Mouse (Mus musculus): ENCODE data around the gene Gm20388. TPM values are rescaled to one million over a fixed set of nuclear protein-coding genes. Genes with fewer than 3 reads are reported as not detected.

The Gm20388 gene
- total RNA-seq, 1 experiment from 2014 or later: 19.5 TPM

DNA sequence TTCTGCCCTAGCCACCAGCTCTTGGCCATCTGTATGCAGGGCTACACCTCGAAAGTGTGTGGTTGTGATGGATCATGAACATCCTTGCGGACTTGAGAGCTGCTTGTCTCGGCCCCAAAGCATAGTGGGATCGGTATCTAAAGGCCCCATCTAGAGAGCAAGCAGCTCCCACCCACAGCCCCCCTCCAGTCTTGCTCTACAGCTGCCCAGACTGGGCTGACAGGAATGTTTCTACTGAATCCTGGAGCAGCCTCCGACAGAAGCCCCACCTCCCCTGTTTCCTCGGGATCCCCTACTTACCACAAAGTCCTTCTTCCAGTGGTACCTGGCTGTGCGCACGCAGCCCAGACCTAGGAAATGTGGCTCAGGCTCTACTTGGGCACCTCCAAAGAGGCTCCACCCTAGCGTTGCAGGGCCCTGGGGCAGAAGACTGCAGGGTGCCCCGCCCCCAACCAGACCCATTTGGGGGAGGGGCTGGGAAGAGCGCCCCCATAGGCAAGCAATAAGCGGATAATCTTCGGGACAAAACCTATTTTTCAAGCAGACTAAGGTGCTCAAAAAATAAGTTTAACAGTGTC, 3247.3 kb downstream of the Gm20388 start, which contains the start of gene Sult5a1:
TSS of gene Sult5a1 (minus strand) at position 428 of the 578 bp plus-strand sequence.

DNA sequence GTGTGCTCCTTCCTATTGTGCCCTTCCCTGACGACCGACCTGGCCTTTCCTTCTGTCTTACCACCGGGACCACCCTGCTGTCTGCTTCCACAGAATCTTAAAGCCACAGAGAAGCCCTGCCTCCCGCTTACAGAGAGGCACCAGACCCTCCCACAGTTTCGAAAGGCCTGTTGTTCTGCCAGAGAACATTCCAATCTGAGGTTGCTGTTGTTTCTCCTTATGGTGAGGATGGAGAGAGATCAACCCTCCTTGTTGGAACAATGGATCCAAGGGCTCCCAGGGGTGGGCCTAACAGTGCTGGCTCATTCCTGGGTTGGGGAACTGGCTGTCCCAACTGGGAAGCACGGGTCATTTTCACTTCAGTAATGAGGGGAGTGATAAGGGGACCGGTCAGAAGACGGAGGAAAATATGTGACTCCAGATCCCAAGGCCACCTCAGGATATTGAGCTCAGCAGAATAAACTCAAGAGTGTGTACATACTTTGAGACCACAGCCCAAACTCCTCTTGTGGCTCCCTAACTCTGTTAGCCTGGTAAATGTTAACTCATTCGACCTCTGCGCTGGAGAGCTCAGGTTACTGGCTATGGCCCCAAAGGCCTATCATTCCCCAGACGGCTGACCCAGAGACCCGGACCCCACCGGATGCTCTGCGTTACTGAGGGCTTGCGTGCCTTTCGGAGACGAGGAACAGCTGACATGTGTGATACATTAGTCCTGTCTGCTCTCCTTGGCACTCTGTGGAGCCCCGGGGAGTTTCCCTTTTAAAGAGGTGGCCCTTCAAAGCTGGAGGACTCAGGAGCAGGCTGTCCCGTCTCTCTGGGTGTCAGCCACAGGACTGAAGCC, 3275.1 kb downstream of the Gm20388 start, which contains the start of gene Dpep1:
TSS of gene Dpep1 (plus strand) at position 677 of the 844 bp plus-strand sequence.

DNA sequence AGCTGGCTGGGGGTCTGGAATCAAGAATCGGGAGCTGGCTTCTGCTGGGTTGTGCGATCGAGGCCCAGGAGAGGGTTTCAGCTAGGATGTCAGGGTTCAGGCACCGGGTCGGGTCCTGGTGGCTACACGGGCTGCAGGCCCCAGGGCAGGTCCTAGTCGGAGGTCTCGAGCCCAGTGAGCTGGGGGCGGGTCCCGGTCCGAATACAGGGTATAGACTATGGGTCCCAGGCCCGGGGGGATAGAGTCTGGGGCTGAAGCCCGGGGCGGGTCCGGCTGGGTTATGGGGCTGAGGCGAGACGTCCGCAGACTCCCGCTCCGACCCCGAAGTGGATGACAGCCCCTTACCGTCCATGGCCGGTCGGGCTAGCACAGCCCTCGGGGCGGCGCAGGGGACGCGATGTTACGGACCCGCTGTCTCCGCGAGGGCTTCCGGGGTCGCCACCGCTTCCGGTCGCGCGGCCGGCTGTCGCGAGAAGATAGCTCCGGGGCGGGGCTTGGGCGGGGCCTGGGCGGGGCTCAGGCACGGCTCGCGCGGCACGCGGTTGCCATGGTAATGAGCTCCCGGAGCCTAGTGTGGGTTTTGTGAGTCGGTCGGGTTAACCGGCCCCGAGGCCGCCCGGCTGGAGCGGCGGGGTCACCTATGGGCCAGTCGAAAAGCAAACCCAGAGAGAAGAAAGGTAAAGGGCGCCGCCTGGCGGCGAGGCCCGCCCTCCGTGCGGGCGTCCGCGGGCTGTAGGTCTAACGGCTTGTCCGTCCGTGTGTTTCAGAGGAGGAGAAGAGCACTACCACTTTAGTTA, 3301.9 kb downstream of the Gm20388 start, which contains the start of the genes Chmp1a and Spata33:
TSS of gene Chmp1a (minus strand) at position 443 of the 797 bp plus-strand sequence.
TSS of gene Spata33 (plus strand) at position 512 of the 797 bp plus-strand sequence.

DNA sequence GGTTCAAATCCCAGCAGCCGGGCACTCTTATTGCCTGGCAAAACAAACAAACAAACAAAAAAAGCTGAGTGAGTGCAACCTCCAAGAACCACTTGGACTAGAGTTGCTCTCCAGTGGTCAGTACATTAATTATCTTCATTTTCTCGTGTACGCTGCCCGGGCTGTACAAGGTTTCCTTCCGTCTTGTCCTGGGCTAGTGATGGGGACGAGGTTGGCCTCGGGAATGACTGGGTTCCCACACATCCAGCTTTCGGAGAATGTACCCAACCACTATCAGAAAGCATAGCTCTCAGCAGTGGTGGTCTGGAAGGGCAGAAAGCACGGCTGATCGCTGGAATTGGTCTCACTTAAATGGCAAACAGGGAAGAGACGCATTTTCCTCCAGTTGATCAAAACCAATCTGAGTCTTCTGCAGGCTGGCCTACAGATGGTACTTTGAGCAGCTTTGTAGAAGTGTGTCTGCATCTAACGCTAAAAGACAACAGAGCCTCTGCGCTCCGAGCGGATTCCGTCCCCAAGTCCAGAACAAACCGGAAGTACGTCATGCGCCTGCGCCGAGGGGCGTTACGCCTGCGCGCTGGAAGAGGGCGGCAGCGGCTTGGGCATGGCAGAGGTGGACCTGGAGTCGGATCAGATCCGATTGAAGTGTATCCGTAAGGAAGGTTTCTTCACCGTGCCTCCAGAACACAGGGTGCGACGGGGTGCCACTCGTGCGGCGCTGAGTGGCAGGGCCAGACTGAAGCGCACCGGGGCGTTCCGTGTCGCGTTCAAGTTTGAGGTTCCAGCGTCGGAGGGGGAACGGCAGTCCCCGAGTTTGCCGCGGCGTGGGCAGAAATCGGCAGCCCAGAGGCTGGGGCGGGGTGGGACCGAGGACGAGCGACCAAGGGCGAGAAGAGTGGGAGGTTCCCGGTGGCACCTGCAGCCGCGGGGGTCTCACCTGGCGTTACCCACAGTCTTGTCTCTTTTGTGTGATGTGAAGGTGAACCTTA, 3313.9 kb downstream of the Gm20388 start, which contains the start of gene Cdk10:
TSS of gene Cdk10 (plus strand) at position 565 of the 989 bp plus-strand sequence.

DNA sequence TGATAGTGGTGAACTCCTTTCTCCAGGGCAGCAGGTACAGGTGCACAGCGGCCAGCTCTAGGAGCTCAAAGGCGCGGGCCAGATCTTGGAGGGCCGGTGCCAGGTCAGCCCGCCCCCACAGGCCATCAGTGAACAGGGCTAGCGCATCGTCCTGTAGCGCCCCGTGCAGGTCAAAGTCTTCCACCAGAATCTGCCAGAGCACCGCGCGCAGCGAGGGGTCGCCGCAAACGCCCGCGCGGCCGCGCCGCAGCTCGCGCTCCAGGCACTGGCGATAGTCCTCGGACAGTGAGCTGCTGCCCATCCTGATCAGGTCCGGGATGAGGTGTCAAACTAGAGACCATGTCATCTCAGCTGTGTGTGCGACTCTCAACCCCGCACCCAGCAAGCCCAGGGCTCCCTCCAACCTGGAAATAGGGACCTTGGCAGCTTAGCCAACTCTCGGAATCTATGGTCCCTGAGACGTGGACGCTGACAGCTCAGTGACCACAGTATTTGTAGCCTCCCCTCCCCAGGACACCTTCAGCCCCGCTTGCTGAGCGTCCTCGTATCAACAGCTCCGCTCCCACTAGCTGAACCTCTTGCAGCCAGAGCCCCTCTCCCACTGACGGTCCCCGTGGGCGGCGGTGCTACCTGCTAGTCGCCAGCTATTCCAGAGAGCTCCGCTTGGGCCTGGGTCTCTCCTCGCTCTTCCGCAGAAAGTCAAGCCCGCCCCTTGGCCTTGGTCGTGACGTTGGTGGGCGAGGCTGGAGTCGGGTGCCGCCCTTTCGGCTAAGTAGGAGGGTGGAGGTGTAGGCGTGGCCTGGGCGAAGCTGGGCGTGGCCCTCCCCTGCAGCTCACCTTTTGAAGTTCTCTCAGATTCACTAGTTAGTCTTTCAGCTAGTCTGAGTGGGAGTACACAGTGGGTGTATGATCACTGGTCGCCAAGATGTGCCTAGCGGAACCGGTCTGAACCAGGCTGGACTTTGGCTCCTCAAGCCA, 3325.2 kb downstream of the Gm20388 start, which contains the start of gene Spata2l:
TSS of gene Spata2l (minus strand) at position 714 of the 978 bp plus-strand sequence.

DNA sequence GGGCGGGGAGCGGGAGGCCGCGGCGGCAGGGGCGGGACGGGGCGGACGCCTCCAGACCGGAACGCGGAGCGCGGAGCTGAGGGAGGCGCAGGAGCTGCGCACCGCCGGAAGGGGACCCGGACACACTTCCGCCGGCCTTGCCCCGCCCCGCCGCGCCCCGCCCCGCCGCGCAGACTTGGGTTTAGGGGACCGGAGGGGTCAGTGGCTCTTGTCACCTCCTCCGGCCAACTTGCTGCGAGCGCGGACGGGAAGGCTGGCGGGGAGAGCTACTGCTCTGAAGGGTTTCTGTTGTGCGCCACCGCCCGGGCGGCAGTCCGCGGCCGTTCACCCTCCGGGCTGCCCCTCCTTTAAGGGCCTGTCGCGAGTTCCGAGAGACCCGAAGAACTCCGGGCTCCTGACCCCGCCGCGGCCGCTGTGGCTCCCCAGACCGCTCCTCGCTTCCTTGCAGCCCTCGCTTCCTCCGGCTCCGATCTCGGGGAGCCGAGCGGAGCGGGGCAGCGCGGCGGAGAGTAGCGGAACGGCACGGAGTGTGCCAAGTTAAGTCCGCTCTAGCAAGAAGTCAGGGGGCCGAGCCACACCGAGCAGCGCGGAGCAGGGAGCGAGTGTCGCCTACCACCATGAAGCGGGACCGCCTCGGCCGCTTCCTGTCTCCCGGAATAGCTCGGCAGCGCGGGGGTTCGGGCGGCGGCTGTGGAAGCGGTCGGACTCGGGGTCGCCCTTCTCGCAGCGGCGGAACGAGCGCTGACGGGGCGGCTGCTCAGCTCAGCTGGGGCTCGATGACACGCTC, 3343.7 kb downstream of the Gm20388 start, which contains the start of the genes Zfp276 and Vps9d1:
TSS of gene Zfp276 (plus strand) at position 97 of the 787 bp plus-strand sequence.
TSS of gene Vps9d1 (minus strand) at position 250 of the 787 bp plus-strand sequence.

DNA sequence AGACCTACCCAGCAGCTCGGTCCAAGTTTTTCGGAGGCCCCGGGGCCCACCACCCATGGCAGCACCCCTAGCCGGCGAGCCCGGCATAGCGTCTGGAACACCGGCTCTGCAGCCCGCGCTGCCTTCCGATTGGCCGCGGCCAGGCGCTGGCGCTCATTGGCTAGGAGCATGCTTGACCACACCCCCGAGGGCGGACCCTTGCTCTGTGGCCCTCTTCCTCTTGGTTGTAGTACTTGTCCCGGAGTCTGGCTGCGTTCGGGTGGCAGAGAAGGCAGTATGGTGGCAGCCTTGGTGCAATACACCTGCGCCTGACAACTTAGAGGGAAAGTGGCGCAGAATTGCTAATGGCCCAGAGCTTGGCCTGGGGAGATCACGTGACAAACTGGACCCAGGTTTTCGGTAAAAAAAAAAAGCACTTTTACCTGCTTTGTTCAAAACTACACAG, 3407.8 kb downstream of the Gm20388 start, which contains the start of gene Fanca:
TSS of gene Fanca (minus strand) at position 110 of the 445 bp plus-strand sequence.

DNA sequence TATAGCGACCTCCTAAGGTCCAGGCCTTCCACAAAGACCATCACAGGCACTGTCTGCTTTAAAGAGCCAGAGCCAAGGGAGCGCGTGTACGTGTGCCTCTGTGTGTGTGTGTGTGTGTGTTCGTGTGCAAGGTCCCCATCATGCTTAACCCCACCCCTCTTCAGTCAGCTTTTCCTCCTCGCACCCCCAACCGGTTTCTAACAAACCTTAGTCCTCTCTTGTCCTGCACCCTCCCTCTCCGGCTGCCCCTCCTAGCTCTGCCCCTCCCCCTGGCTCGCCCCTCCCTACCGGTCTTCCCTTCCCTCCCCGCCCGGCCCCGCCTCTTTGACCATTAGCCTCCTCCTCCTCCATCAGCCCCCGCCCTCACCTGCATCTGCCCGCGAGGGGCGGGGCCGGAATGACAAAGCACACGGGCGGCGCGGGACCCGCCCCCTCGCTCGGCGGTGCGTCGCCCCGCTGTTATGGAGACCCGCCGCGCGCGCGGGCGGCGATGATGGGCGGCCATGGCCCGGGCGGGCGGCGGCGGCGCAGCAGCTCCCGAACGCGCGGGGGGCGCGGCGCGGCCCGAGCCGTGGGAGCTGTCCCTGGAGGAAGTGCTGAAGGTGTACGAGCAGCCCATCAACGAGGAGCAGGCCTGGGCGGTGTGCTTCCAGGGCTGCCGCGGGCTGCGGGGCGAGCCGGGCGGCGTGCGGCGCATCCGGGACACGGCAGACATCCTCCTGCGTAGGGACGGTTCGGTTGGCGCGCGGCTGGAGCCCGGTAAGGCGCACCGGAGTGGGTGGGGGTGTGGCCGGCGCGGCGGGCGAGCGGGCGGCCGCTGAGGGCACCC, 3421.8 kb downstream of the Gm20388 start, which contains the start of gene Spire2:
TSS of gene Spire2 (plus strand) at position 452 of the 829 bp plus-strand sequence.

DNA sequence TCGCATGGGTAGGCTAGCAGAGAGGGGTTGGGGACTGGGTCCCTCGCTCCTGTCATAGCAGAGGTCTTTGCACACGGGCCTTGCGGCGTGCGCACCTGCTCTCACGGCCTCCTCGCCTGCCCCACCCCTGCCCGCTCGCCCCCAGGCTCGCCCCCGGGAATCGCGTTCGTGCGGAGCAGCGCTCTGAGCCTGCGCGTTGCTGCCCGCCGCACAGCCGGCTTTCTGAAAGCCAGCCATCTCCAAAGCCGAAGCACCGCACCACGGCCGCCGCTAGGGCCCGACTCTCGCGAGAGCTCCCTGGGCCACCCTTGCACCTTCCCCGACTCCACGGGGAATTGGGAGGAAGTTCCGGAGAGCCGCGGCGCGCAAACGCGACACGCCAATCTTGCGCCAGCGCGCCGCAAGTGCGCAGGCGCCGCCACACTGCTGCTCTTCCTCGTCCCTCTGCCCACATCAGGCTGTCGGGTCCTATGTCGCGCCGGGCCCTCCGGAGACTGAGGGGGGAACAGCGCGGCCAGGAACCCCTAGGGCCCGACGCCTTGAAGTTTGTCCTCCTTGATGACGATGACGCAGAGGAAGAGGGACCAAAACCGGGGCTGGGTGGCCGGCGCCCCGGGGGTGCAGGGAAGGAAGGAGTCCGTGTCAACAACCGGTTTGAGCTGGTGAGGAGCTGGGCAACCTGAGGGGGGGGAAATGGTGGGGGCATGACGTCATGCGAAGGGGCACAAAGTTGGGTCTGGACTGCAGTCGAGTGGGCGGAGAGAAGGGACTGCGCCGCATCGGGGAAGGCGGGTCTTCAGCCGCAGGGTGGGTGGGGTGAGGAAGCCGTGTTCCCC, 3463.0 kb downstream of the Gm20388 start, which contains the start of gene Tcf25:
TSS of gene Tcf25 (plus strand) at position 351 of the 836 bp plus-strand sequence.

DNA sequence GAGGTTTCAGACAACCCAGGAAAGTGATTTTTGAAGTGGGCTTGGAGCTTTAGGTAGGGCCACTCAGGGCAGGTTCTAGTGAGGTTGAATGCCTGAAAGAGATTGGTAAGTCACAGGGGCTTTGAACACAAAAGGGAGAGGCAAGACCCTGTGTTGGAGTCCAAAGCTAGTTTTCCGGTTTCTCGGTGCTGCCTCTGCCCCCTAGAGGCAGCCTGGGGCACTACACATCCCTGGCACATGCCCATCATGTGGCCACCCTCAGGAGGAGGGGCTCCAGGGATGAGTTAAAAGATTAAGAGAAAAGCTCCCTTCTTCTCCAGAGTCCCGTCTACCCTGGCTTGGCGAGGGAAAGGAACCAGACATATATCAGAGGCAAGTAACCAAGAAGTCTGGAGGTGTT, 3496.1 kb downstream of the Gm20388 start, which contains the start of gene Mc1r:
TSS of gene Mc1r (plus strand) at position 322 of the 400 bp plus-strand sequence.

DNA sequence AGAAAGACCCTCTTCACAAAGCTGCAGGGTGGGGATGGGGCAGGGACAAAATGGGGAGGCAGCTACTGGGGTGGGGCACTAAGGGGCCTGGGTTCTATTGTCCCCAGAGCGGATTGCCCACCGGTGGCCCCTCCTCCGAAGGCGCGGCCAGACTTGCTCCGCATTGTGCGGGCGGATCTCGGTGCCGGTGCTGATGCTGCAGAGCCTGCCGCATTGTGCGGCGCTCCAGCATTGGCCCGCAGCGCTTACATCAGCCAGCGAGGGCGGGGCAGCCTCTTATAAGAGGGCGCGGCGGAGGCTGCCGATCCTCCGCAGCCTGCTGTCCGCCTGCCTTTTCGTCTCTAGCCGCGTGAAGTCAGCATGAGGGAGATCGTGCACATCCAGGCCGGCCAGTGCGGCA, 3500.6 kb downstream of the Gm20388 start, which contains the start of gene Tubb3:
TSS of gene Tubb3 (plus strand) at position 179 of the 400 bp plus-strand sequence.

DNA sequence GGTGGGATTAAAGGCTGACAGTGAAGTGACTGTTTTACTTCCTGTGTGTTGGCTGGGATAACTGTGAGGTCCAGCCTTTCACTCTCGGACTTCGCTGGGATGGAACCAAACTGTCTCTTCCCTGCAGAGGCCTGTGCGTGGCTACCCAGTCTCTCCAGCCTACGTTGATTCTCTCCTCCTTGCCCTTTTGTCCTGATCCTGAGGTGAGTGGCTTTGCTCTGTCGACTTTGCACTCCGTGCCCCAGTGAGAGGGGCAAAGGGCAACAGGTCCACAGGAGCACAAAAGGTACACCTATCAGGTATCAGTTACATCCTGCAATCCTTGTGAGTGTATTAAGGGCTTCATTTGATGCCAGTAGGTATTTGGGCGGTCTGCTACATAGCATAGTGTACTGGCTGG, 3512.8 kb downstream of the Gm20388 start, which contains the start of gene Def8:
TSS of gene Def8 (plus strand) at position 87 of the 400 bp plus-strand sequence.

DNA sequence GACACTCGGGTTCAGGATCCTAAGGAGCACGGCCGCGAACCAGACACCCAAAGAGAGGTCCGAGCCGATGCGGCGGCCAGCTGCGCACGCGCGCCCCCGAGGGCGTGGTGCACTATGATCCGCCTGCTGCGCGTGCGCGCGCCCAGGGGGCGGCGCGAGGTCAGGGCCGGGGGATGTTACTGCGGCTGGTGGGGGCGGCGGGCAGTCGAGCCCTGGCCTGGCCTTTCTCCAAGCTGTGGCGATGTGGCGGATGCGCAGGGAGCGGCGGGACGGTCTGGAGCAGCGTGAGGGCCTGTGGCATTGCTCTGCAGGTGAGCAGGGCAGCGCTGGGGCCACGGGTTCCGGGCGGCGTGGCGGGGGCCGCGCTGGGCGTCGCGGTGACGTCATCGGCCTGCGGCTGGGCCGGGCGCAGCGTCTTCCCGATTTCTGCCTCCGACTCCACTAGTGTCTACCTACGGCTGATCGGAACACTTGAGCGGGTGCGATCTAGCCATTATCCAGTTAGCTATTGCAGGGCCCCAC, 3567.2 kb downstream of the Gm20388 start, which contains the start of gene Afg3l1:
TSS of gene Afg3l1 (plus strand) at position 167 of the 522 bp plus-strand sequence.

DNA sequence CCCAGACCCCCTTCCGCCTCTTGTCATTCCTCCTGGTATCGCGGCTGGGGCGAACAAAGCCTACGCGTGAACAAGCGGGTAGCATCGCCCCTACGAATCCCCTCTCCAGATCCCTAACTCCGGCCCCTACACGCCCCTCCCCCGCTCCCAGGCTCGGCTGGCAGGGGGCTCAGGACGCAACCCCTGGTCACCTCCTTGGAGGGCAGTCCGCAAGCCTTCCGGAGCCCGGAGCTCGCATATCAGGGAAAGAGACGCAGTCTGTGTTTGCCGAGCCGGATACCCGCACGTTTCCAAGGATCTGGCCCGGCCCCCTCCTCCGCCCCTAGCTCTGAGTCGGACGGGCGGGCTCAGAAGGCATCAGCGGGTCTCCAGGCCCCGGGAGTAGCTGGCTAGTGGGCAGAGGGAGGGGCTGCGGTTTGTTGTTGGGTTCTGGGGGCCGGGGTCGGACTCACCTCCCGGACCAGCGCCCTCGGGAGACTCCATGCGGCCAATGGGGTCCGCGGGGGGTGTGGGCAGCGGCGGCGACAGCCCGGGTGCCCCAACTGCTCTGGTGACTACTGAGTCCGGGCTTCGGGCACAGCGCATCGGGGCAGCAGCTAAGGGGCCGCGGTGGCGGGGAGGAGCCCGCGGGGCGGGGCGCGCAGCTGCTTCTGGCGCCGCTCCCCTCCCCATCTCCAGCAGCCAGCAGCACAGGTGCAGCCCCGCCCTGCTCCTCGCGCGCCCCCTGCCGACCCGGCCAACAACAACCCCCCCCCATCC, 3604.3 kb downstream of the Gm20388 start, which contains the start of gene Dbndd1:
TSS of gene Dbndd1 (minus strand) at position 683 of the 759 bp plus-strand sequence.

DNA sequence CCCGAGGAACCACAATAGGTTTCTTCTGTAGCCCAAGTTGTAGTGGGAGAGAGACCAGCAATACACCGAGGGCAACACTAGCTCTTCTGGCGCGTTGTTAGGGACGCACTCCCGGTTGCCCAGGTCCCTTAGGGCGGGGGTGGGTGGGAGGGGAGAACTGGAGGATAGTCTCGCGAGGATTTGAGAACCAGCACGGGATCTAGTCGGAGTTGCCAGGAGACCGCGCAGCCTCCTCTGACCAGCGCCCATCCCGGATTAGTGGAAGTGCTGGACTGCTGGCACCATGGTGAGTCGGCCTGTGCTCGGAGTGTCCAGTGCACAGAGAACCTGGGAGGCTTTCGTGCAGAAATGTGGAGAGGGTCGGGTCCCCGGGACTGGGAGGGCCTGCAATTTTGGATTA, 3608.0 kb downstream of the Gm20388 start, which contains the start of gene Gas8:
TSS of gene Gas8 (plus strand) at position 168 of the 400 bp plus-strand sequence.

Data from CD4-positive naive resting alpha-beta T cell, adult 57 days (primary cell).